Mouse (Mus musculus): ENCODE results near the gene Jtb. TPM values are rescaled to one million over a fixed set of nuclear protein-coding genes. Genes with fewer than 3 reads are reported as not detected.

The Jtb gene
- total and polyA plus RNA-seq, 3 experiments: 103 to 107 TPM; not detected in 1

- Histone ChIP-seq H3K9ac (ENCODE audit: control insufficient read depth, low read depth, low read length, poor library complexity, severe bottlenecking) (no peak overlapping the region), H3K9me3 (replicated peaks; ENCODE audit: insufficient read depth, low read length) (no peaks in the 10 kb centered on the region), H3K4me3 (ENCODE audit: control insufficient read depth in 1 of 2, insufficient read depth in 1 of 2, low read depth in 2 of 2, low read length in 2 of 2) (no peak overlapping the region), H3K27ac (ENCODE audit: control insufficient read depth, low read depth, low read length) (no peak overlapping the region), H3K4me1 (ENCODE audit: control insufficient read depth in 1 of 2, insufficient read depth in 2 of 2, low read length in 2 of 2) (peaks cover 21 to 22% of the 10 kb centered on the region in 2 experiments), H3K27me3 (ENCODE audit: control insufficient read depth in 1 of 2, insufficient read depth in 2 of 2, low read length in 2 of 2) (no peaks in the 10 kb centered on the region), H3K79me2 (ENCODE audit: control insufficient read depth, insufficient read depth, low read length, poor library complexity) (no peaks in the 10 kb centered on the region), H3K36me3 (ENCODE audit: control insufficient read depth in 1 of 2, insufficient read depth in 2 of 2, low read length in 2 of 2) (peaks cover 0 to 18% of the 10 kb centered on the region in 2 experiments; a peak in 2 of 4 replicates)
- TF ChIP-seq SMC3 (IDR thresholded peaks at IDR 0.05; ENCODE audit: low read depth, low read length) (no peak), CTCF (IDR thresholded peaks at IDR 0.05 in 2 of 3, conservative IDR thresholded peaks at IDR 0.05 in 1 of 3; ENCODE audit: control insufficient read depth in 1 of 3, insufficient read depth in 1 of 3, low read depth in 2 of 3, low read length in 3 of 3, poor library complexity in 1 of 3, severe bottlenecking in 1 of 3) (peak in 2 of 3 experiments; percentile 13 to 38; a peak in 3 of 6 replicates), MYC (IDR thresholded peaks at IDR 0.05; ENCODE audit: low read depth, low read length) (no peak), NRF1 (IDR thresholded peaks at IDR 0.05; ENCODE audit: insufficient read depth, low read depth, low read length, poor library complexity, severe bottlenecking) (no peak), MEF2A (IDR thresholded peaks at IDR 0.05; ENCODE audit: extremely low read depth, insufficient replicate concordance, low read depth, low read length, poor library complexity, severe bottlenecking) (no peak)
- no peak for DNase-seq (ENCODE audit: low read depth, low spot score)
These were observed 7.1 kb upstream of the Jtb start for GRCm38 (mm10) chr3:90224331-90224730.

GRCm38 (mm10) chr3:90231075-90231474 lies 322 bp upstream of the Jtb start:
- peak overlapping the region; percentile 66 to 79 for H3K4me3 ChIP-seq (ENCODE audit: control insufficient read depth in 1 of 2, insufficient read depth in 1 of 2, low read depth in 2 of 2, low read length in 2 of 2)
- peak overlapping the region; percentile 83 for H3K9ac ChIP-seq (ENCODE audit: control insufficient read depth, low read depth, low read length, poor library complexity, severe bottlenecking)
- peak overlapping the region; percentile 46 for H3K27ac ChIP-seq (ENCODE audit: control insufficient read depth, low read depth, low read length)
- H3K79me2 ChIP-seq (ENCODE audit: control insufficient read depth, insufficient read depth, low read length, poor library complexity): peaks cover 14% of the 10 kb centered on the region
- TF ChIP-seq RCOR1 (IDR thresholded peaks at IDR 0.05; ENCODE audit: low read depth, low read length): no peak; the same call in 1 of the 2 replicates
- no peak for TF ChIP-seq ZKSCAN1 (IDR thresholded peaks at IDR 0.05; ENCODE audit: low read depth, low read length)
- 0 out of 2 replicates have a peak, but pooled peaks have one; percentile 36 for TF ChIP-seq MAFK (IDR thresholded peaks at IDR 0.05; ENCODE audit: borderline replicate concordance, low read depth, low read length)
- peak; percentile 69; the same call in 1 of the 2 replicates for TF ChIP-seq MAZ (IDR thresholded peaks at IDR 0.05; ENCODE audit: low read depth, low read length)
- TF ChIP-seq TBP (IDR thresholded peaks at IDR 0.05; ENCODE audit: low read depth, low read length): no peak
- no peak for TF ChIP-seq KAT2A (conservative IDR thresholded peaks at IDR 0.05; ENCODE audit: low read depth, low read length)
- TF ChIP-seq ZNF384 (IDR thresholded peaks at IDR 0.05; ENCODE audit: low read depth, low read length): no peak
- no peak for TF ChIP-seq MYB (IDR thresholded peaks at IDR 0.05; ENCODE audit: low read depth, low read length)
- TF ChIP-seq EP300 (IDR thresholded peaks at IDR 0.05; ENCODE audit: low read depth in 1 of 2, low read length in 2 of 2): peak; percentile 17 to 40; a peak in 1 of 4 replicates
- peak; percentile 77 for TF ChIP-seq CHD1 (IDR thresholded peaks at IDR 0.05; ENCODE audit: low read depth, low read length)
- no peak for TF ChIP-seq POLR2AphosphoS5 (IDR thresholded peaks at IDR 0.05; ENCODE audit: borderline replicate concordance, low read depth, low read length)
- no peak for TF ChIP-seq POLR2A (IDR thresholded peaks at IDR 0.05; ENCODE audit: control insufficient read depth in 1 of 2, insufficient read depth in 1 of 2, low read depth in 1 of 2, low read length in 2 of 2, poor library complexity in 1 of 2)
- TF ChIP-seq JUND (IDR thresholded peaks at IDR 0.05; ENCODE audit: low read depth, low read length): no peak
- no peak for TF ChIP-seq ETS1 (IDR thresholded peaks at IDR 0.05; ENCODE audit: low read depth, low read length)
- no peak for TF ChIP-seq HCFC1 (IDR thresholded peaks at IDR 0.05; ENCODE audit: low read depth, low read length)
- TF ChIP-seq NRF1 (IDR thresholded peaks at IDR 0.05; ENCODE audit: insufficient read depth, low read depth, low read length, poor library complexity, severe bottlenecking): no peak
- TF ChIP-seq GABPA (IDR thresholded peaks at IDR 0.05; ENCODE audit: low read depth, low read length): no peak
- peaks cover 7 to 10% of the 10 kb centered on the region in 2 experiments; a peak in 2 of 4 replicates for H3K4me1 ChIP-seq (ENCODE audit: control insufficient read depth in 1 of 2, insufficient read depth in 2 of 2, low read length in 2 of 2)
- no peaks in the 10 kb centered on the region for H3K9me3 ChIP-seq (replicated peaks; ENCODE audit: insufficient read depth, low read length)
- no peaks in the 10 kb centered on the region for H3K27me3 ChIP-seq (ENCODE audit: control insufficient read depth in 1 of 2, insufficient read depth in 2 of 2, low read length in 2 of 2)
- no peak for DNase-seq (ENCODE audit: low read depth, low spot score)
- H3K36me3 ChIP-seq (ENCODE audit: control insufficient read depth in 1 of 2, insufficient read depth in 2 of 2, low read length in 2 of 2): peaks cover 2 to 14% of the 10 kb centered on the region in 2 experiments; a peak in 3 of 4 replicates
